Mouse (Mus musculus) heart, postnatal 0 days (tissue): ENCODE measurements around the gene Gm9999.

ENCODE experiments used
- CTCF ChIP-seq: IDR thresholded peaks from 2 replicates; pipeline ENCODE4 v1.5.1; 2016; ENCODE audit warnings: antibody characterized with exemption, control low read depth, low read depth
- EP300 ChIP-seq: IDR thresholded peaks from 2 replicates; pipeline ENCODE4 v1.6.1; 2016; ENCODE audit warnings: antibody characterized with exemption, low read depth

- TF ChIP-seq CTCF, result no peak
- no peak for TF ChIP-seq EP300
Observed at GRCm38 (mm10) chr7:47007109-47007780, 23.9 kb downstream of the Gm9999 start.
